Mouse (Mus musculus) gonadal fat pad, adult 2 months (tissue): ENCODE results near the gene Ripk1. TPM values are rescaled to one million over a fixed set of nuclear protein-coding genes. Genes with fewer than 3 reads are reported as not detected.

Experiments
- DNase-seq: peaks from one replicate; pipeline ENCODE4 v3.0.0-alpha.2; 2012; ENCODE audit warnings: low read depth
- polyA plus RNA-seq: library from polyadenylated mRNA; depleted of rRNA; stranded (reverse); fragments of >200 nt; gene quantifications from 2 replicates; pipeline ENCODE4 v1.2.3, GENCODE M21; 2012; rRNA removed

The Ripk1 gene
- polyA plus RNA-seq, 1 experiment = 8.2 TPM

GRCm38 (mm10) chr13:34077492-34078271 is 75.5 kb downstream of the Ripk1 start, which contains the start of gene Tubb2a:
Gene Tubb2a, minus strand, starts transcription at chr13:34078007.
- DNase-seq = no peak

DNA sequence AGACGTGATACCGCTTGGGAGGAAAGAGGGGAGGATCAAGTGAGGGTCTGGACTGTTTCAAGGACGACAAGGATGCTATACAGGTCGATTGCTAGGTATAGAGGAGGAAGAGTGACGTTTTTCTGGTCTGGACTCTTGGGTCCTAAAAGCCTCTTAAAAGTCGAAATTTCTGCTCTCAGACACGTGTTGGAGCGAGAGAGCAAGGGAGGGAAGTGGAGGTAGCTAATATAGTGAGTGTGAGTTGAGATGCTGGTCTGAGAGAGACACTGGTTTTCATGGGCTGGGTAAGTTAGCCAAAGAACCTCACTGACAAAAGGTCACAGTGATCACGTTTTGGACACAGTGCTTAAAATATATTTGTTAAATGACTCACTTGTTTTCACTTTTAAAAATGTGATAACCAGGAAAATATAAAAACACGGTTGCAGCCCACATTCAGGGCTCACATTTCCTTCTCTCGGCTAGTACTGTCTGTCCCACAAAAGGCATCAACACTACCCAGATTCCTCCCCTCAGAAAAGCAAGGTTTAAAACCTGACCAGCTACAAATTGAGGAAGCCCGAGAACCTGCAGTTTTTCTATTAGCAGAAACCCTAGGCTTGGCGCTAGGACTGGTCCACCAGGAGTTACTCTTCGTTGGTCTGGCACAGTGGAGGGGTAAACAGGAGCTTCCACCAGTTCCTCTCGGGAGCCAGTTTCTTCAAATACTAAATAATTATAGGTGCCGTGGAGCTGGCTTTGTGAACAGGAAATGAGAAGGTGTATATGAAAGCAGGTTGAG is 76.5 kb downstream of the Ripk1 start:
- no peak for DNase-seq

- no peak for DNase-seq
These were observed 77.6 kb downstream of the Ripk1 start for GRCm38 (mm10) chr13:34079801-34080200.

DNA sequence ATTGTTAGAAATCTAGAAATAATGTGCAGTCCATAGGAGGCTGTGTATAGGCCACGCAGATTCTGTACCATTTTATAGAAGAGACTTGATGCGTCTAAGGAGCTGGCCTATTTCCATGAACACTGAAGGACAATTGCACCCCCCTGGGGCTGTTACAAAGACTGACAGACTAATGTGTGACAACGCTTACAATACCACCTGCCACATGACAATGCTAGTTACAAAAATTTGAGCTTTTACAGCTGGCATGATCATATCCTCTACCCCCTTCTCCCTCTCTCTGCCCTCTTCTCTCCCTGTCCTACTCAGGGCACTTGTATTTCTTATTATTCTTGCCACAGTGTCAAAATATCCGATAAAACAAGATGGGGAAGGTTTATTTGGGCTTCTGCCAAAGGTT is 79.8 kb downstream of the Ripk1 start:
- no peak for DNase-seq

GRCm38 (mm10) chr13:34084026-34084750 is 82.0 kb downstream of the Ripk1 start:
- DNase-seq = no peak

Other genes with a start within 250 kb of the Ripk1 start
- gene Serpinb6e, start 159.0 kb upstream of the Ripk1 start, polyA plus RNA-seq = not detected in 2 replicates
- gene Serpinb6c, start 96.7 kb upstream of the Ripk1 start, polyA plus RNA-seq = 0.20 TPM in 1 of 2 replicates, not detected in the other
- 7.1 and 9.4 TPM in 2 replicates for gene Nqo2, start 37.7 kb upstream of the Ripk1 start, polyA plus RNA-seq
- gene Serpinb6a, start 431 bp downstream of the Ripk1 start, polyA plus RNA-seq = 55.4 and 57.2 TPM in 2 replicates
- gene Bphl, start 35.2 kb downstream of the Ripk1 start, polyA plus RNA-seq = 56.5 and 58.3 TPM in 2 replicates
- 179 and 400 TPM in 2 replicates for gene Tubb2a, start 75.6 kb downstream of the Ripk1 start, polyA plus RNA-seq
- gene Tubb2b, start 128.1 kb downstream of the Ripk1 start, polyA plus RNA-seq = 61.4 and 74.7 TPM in 2 replicates
- gene Psmg4, start 160.6 kb downstream of the Ripk1 start, polyA plus RNA-seq = 85.1 and 95.6 TPM in 2 replicates